Mouse (Mus musculus) megakaryocyte, embryonic 14.5 days (primary cell): ENCODE data around the gene Vps26b.

Experiments used
- FLI1 ChIP-seq: IDR thresholded peaks from 2 replicates; pipeline ENCODE4 v1.6.1; 2012; ENCODE audit warnings: low read length, inconsistent platforms, mixed read lengths
- GATA1 ChIP-seq: IDR thresholded peaks from 3 replicates; pipeline ENCODE4 v1.6.1; 2012; ENCODE audit warnings: mixed read lengths, low read length, inconsistent platforms, borderline replicate concordance

GRCm38 (mm10) chr9:26978776-26979175 is 51.1 kb downstream of the Vps26b start:
- TF ChIP-seq GATA1 (no peak), FLI1 (no peak)
